Mouse (Mus musculus) liver, postnatal 0 days (tissue): Measurements from ENCODE around the gene Pinlyp. TPM values are rescaled to one million over a fixed set of nuclear protein-coding genes. Genes with fewer than 3 reads are reported as not detected.

Experiments
- ATAC-seq: fragments of 200-750 bp; cut with Nextera tagmentation; 2 replicates; pipeline ENCODE4 v1.8.0; 2017; ENCODE audit warnings: mild to moderate bottlenecking, moderate library complexity
- DNase-seq: peaks from one replicate; pipeline ENCODE4 v3.0.0-alpha.2; 2016
- H3K27ac ChIP-seq: fragments of 300-500 bp; sonication (generic); 2 replicates; pipeline ENCODE4 v1.5.1; 2014; ENCODE audit warnings: antibody characterized with exemption, moderate library complexity, mild to moderate bottlenecking, low read depth
- H3K27me3 ChIP-seq: fragments of 300-500 bp; sonication (generic); 2 replicates; pipeline ENCODE4 v1.6.1; 2014; ENCODE audit warnings: low read length, control low read depth, mixed read lengths; ENCODE audit not compliant: insufficient read depth
- H3K36me3 ChIP-seq: fragments of 300-500 bp; sonication (generic); replicated peaks from 2 replicates; pipeline ENCODE4 v1.6.1; 2014; ENCODE audit warnings: mild to moderate bottlenecking, control low read depth, low read length, moderate library complexity, mixed read lengths; ENCODE audit not compliant: insufficient read depth
- H3K4me1 ChIP-seq: fragments of 300-500 bp; sonication (generic); 2 replicates; pipeline ENCODE4 v1.6.1; 2014; ENCODE audit warnings: antibody characterized with exemption, mild to moderate bottlenecking, control low read depth; ENCODE audit not compliant: insufficient read depth
- H3K4me2 ChIP-seq: fragments of 300-500 bp; sonication (generic); 2 replicates; pipeline ENCODE4 v1.6.1; 2014; ENCODE audit warnings: low read depth, mild to moderate bottlenecking, low read length, moderate library complexity, mixed read lengths
- H3K4me3 ChIP-seq: fragments of 300-500 bp; sonication (generic); 2 replicates; pipeline ENCODE4 v1.5.1; 2014; ENCODE audit warnings: low read depth, low read length
- H3K9ac ChIP-seq: fragments of 300-500 bp; sonication (generic); replicated peaks from 2 replicates; pipeline ENCODE4 v1.6.1; 2014; ENCODE audit warnings: mild to moderate bottlenecking, moderate library complexity
- H3K9me3 ChIP-seq: fragments of 300-500 bp; sonication (generic); 2 replicates; pipeline ENCODE4 v1.6.1; 2016; ENCODE audit warnings: mild to moderate bottlenecking, control low read depth, low read length, mixed read lengths
- CTCF ChIP-seq: sonication (generic); IDR thresholded peaks from 2 replicates; pipeline ENCODE4 v1.5.1; 2016; ENCODE audit warnings: antibody characterized with exemption, low read depth
- EP300 ChIP-seq: IDR thresholded peaks from 2 replicates; pipeline ENCODE4 v1.6.1; 2016; ENCODE audit warnings: antibody characterized with exemption, low read depth, mild to moderate bottlenecking
- WGBS: fragments of 180-500 bp; shearing (Covaris S2); extraction: QIAGEN DNeasy Blood & Tissue Kit; methylation state at CpG from one replicate; pipeline ENCODE4 v1.1.7; 2014; ENCODE audit not compliant: insufficient replicate concordance; 5-methylcytosine and 5-hydroxymethylcytosine counted together
- polyA plus RNA-seq: library from polyadenylated mRNA; unstranded; fragments of >200 nt; fragmentation: Nextera tagmentation; extraction: Ambion mirVana; gene quantifications from 2 replicates; pipeline ENCODE4 v1.2.1, GENCODE M21; 2015

The Pinlyp gene
- polyA plus RNA-seq = 0.13 TPM in 1 of 2 replicates, not detected in the other

DNA sequence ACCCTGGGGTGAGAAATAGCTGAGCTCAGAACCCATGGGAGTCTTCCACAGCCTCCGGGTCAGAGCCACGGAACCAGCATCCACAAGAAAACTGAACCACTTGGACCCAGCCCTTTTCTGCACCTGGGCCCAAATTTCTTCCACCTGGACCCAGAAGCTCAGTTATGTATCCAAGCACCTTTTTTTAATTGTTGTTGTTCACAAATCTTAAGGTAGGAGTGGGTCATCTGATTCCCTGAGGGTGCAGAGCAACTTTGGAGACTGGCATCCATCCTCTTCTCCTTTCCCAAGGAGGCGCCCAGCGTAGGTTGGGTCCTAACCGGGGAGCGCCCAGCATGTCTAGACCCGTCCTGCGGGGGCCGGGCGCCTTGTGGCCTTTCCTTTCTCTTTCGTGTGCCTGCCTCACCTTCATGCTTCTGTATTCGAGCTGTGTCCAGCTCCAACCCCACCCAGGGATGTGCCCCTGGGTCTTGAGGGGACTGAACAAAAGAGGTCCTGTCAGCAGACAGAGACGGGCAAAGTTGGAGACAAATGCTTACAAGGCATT, at the start of gene Pinlyp, which contains the start of gene Xrcc1:
TSS of gene Pinlyp (minus strand) at position 51 of the 547 bp plus-strand sequence.
TSS of gene Xrcc1 (plus strand) at position 222 of the 547 bp plus-strand sequence.
- peak within 1 kb of the TSS; percentile 81 for H3K4me3 ChIP-seq
- H3K27ac ChIP-seq = peak within 1 kb of the TSS; percentile 74
- H3K9me3 ChIP-seq = 0 out of 2 replicates have a peak, but pooled peaks cover 3% of the 10 kb centered on the region
- H3K9ac ChIP-seq = peak within 1 kb of the TSS; percentile 85
- WGBS = 39% methylated on average over 13 of the region's 13 CpGs
- peak within 1 kb of the TSS; percentile 91 for H3K4me2 ChIP-seq
- 0 out of 2 replicates have a peak, but pooled peaks cover 2% of the 10 kb centered on the region for H3K36me3 ChIP-seq
- no peaks in the 10 kb centered on the region for H3K27me3 ChIP-seq
- peaks cover 15% of the 10 kb centered on the region for H3K4me1 ChIP-seq
- TF ChIP-seq EP300 = no peak
- ATAC-seq (peak; percentile 0; the same call in 1 of the 2 replicates), DNase-seq (no peak)

DNA sequence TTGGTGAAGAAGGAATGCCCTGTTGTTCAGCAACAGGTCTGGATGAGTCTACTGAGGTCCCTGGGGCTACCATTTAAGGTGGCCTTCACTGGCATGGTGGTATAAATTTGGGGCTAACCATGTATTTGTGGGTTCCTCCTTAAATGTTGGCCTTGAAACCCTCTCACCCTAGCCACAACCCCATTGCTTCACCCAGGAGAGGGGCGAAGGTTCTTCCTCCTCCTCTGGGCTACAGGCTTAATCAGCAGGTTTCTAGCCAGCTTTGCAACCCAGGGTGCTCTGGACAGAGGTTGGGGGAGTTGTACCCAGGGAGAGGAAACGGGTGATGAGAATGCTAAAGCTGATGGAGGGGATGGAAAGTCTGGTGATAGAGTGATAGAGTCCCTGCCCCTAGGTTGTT, 49.5 kb upstream of the Pinlyp start:
- Histone ChIP-seq H3K4me2 (peak overlapping the region; percentile 80), H3K36me3 (no peaks in the 10 kb centered on the region), H3K27me3 (no peaks in the 10 kb centered on the region), H3K27ac (no peak overlapping the region), H3K4me1 (peaks cover 27% of the 10 kb centered on the region), H3K9me3 (no peaks in the 10 kb centered on the region), H3K4me3 (peak overlapping the region; percentile 63), H3K9ac (no peak overlapping the region)
- no peak for DNase-seq
- ATAC-seq = no peak
- WGBS = 33% methylated on average over 2 of the region's 2 CpGs
- TF ChIP-seq EP300 = no peak
- no peak for TF ChIP-seq CTCF

DNA sequence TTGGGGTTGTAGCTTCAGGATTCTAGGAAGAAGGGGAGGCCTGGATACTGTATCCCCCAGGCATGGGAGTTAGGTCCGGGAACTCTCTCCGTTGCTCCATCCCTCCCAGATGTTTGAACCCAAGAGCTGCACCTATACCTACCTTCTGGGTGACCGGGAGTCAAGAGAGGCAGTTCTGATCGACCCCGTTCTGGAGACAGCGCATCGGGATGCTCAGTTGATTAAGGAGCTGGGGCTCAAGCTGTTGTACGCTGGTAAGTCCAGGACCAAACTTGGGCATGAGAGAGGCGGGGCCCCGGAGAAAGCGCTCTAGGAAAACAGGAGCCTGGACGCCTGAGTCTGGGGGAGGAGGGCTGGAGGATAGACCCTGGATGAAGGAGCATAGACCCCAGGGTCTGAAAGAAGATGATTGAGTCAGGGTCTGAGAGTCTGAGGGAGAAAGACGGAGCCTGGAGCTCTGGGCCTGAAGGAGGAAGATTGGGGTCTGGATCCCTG, 48.4 kb upstream of the Pinlyp start:
- H3K9me3 ChIP-seq = no peaks in the 10 kb centered on the region
- H3K27ac ChIP-seq = no peak overlapping the region
- TF ChIP-seq EP300 (no peak), CTCF (no peak)
- H3K4me1 ChIP-seq = peaks cover 27% of the 10 kb centered on the region
- peak overlapping the region; percentile 80 for H3K4me2 ChIP-seq
- peak overlapping the region; percentile 60 for H3K9ac ChIP-seq
- H3K36me3 ChIP-seq = no peaks in the 10 kb centered on the region
- no peaks in the 10 kb centered on the region for H3K27me3 ChIP-seq
- WGBS = 16% methylated on average over 13 of the region's 13 CpGs
- DNase-seq (no peak), ATAC-seq (no peak)
- H3K4me3 ChIP-seq = peak overlapping the region; percentile 63

DNA sequence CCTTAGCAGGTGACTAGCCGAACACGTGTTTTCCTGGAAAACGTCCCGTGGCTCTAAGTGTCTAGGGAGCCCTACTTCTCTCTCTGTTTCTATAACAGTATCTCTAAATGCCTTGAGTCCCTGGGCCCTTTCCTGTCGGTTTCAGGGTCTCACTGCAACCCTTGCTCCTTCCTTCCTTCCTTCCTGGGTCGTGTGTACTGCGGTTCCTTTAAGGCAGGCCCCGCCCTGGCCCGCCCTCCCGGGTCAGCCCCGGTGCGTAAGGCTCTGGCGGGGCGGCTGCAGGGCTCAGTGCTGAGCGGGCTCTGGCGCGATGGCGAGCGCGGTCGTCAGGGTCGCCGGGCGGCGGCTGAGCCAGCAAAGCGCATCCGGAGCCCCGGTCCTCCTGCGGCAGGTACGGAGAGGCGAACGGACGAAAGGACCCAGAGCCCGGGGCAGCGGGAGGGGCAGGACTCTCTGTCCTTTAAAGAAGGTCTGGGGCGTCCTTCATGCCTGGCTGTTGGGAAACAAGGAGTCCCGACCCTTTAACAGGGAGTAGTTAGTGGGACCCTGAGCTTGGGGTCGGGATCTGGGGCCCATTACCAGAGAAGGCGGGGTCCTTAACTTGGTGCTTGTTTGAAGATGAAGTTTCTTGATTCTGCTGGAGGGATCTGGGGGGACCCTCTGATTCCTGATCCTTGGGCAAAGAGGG, 47.8 kb upstream of the Pinlyp start:
- H3K27ac ChIP-seq = 0 out of 2 replicates have a peak overlapping the region, but pooled peaks have one; percentile 20
- H3K9me3 ChIP-seq = no peaks in the 10 kb centered on the region
- no peaks in the 10 kb centered on the region for H3K27me3 ChIP-seq
- peak overlapping the region; percentile 63 for H3K4me3 ChIP-seq
- no peaks in the 10 kb centered on the region for H3K36me3 ChIP-seq
- ATAC-seq = peak; percentile 84
- peak; percentile 83 for DNase-seq
- H3K4me2 ChIP-seq = peak overlapping the region; percentile 80
- peaks cover 27% of the 10 kb centered on the region for H3K4me1 ChIP-seq
- TF ChIP-seq EP300 (no peak), CTCF (no peak)
- H3K9ac ChIP-seq = peak overlapping the region; percentile 60
- under 1% methylated on average over 37 of the region's 39 CpGs for WGBS

DNA sequence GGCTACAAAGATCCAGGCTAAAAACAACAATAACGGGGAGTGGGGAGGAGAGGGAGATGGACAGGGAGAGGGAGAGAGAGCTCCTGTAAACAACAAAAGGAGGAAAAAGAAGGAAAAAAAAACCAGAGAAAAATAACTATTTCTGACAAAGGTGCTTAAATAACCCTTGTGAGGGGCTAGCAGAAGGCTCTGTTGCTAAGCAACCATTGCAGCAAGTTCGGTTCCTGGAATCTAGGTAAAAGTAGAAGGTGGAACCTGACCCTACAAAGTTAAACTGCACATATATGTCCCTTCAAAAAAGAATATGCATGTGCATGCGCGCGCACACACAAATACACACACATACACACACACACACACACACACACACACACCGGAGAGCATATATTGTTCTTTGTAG, 46.9 kb upstream of the Pinlyp start:
- Histone ChIP-seq H3K4me2 (no peak overlapping the region), H3K4me1 (peaks cover 21% of the 10 kb centered on the region), H3K27ac (no peak overlapping the region), H3K9ac (no peak overlapping the region), H3K27me3 (no peaks in the 10 kb centered on the region), H3K9me3 (no peaks in the 10 kb centered on the region), H3K36me3 (no peaks in the 10 kb centered on the region), H3K4me3 (no peak overlapping the region)
- TF ChIP-seq CTCF (no peak), EP300 (no peak)
- ATAC-seq (no peak), DNase-seq (no peak)
- WGBS = 84% methylated on average over 6 of the region's 6 CpGs

DNA sequence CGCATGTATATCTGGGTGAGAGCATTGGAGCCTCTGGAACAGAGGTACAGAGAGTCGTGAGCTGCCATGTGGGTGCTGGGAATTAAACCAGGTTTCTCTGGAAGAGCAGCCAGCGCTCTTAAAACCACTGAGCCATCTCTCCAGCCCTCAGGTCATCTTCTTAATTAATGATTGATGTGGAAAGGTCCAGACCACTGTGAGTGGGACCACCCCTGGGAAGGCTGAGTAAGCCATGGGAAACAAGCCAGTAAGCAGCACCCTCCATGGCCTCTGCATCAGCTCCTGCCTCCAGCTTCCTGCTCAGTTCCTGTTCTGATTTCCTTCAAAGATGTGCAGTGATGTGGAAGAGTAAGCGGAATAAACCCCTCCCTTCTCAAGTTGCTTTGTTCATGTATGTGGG, 46.2 kb upstream of the Pinlyp start:
- H3K4me3 ChIP-seq = no peak overlapping the region
- no peaks in the 10 kb centered on the region for H3K36me3 ChIP-seq
- ATAC-seq (no peak; the same call in 1 of the 2 replicates), DNase-seq (no peak)
- no peaks in the 10 kb centered on the region for H3K9me3 ChIP-seq
- H3K9ac ChIP-seq = no peak overlapping the region
- no peak overlapping the region for H3K4me2 ChIP-seq
- H3K4me1 ChIP-seq = peaks cover 26% of the 10 kb centered on the region
- 0 out of 2 replicates have a peak, but pooled peaks cover 3% of the 10 kb centered on the region for H3K27me3 ChIP-seq
- no peak overlapping the region for H3K27ac ChIP-seq
- WGBS = 56% methylated on average over 4 of the region's 4 CpGs
- TF ChIP-seq CTCF (no peak), EP300 (no peak)
